Mouse (Mus musculus) forebrain, embryonic 14.5 days (tissue): ENCODE measurements around the gene Pck2. TPM values are rescaled to one million over a fixed set of nuclear protein-coding genes. Genes with fewer than 3 reads are reported as not detected.

Source experiments
- ATAC-seq: fragments of 200-750 bp; cut with Nextera tagmentation; 2 replicates; pipeline ENCODE4 v1.8.0; 2017; ENCODE audit warnings: mild to moderate bottlenecking, moderate library complexity
- DNase-seq: peaks from one replicate; pipeline ENCODE4 v3.0.0-alpha.2; 2015; ENCODE audit warnings: low spot score
- H3K27ac ChIP-seq: fragments of 300-500 bp; sonication (generic); 2 replicates; pipeline ENCODE4 v1.5.1; 2014; ENCODE audit warnings: low read depth, mild to moderate bottlenecking, control low read depth, low read length, moderate library complexity
- H3K27me3 ChIP-seq: fragments of 300-500 bp; sonication (generic); replicated peaks from 2 replicates; pipeline ENCODE4 v1.6.1; 2014; ENCODE audit warnings: low read length, control low read depth, mixed read lengths; ENCODE audit not compliant: control insufficient read depth, insufficient read depth
- H3K36me3 ChIP-seq: fragments of 300-500 bp; sonication (generic); 2 replicates; pipeline ENCODE4 v1.6.1; 2014; ENCODE audit warnings: low read length, control low read depth; ENCODE audit not compliant: control insufficient read depth, insufficient read depth
- H3K4me1 ChIP-seq: fragments of 300-500 bp; sonication (generic); 2 replicates; pipeline ENCODE4 v1.6.1; 2014; ENCODE audit warnings: antibody characterized with exemption, low read length, control low read depth; ENCODE audit not compliant: control insufficient read depth, insufficient read depth
- H3K4me2 ChIP-seq: fragments of 300-500 bp; sonication (generic); 2 replicates; pipeline ENCODE4 v1.6.1; 2014; ENCODE audit warnings: mild to moderate bottlenecking, control low read depth, low read length
- H3K4me3 ChIP-seq: fragments of 300-500 bp; sonication (generic); 2 replicates; pipeline ENCODE4 v1.5.1; 2014; ENCODE audit warnings: low read depth, low read length, control low read depth
- H3K9ac ChIP-seq: fragments of 300-500 bp; sonication (generic); 2 replicates; pipeline ENCODE4 v1.6.1; 2014; ENCODE audit warnings: mild to moderate bottlenecking, low read length, control low read depth, moderate library complexity
- H3K9me3 ChIP-seq: fragments of 300-500 bp; sonication (generic); replicated peaks from 2 replicates; pipeline ENCODE4 v1.6.1; 2016; ENCODE audit warnings: low read length, control low read depth, mixed read lengths; ENCODE audit not compliant: control insufficient read depth
- WGBS: fragments of 180-500 bp; shearing (Covaris S2); extraction: QIAGEN DNeasy Blood & Tissue Kit; methylation state at CpG from one replicate; pipeline ENCODE4 v1.1.7; 2014; 5-methylcytosine and 5-hydroxymethylcytosine counted together
- polyA plus RNA-seq: library from polyadenylated mRNA; unstranded; fragments of >200 nt; fragmentation: Nextera tagmentation; extraction: Ambion mirVana; gene quantifications from 2 replicates; pipeline ENCODE4 v1.2.1, GENCODE M21; 2014

The Pck2 gene
- polyA plus RNA-seq, 1 experiment from 2014 or later = 10.7 TPM

- DNase-seq = peak; percentile 25
- H3K27ac ChIP-seq = no peak within 1 kb of the TSS
- H3K36me3 ChIP-seq = peaks cover 15% of the 10 kb centered on the region
Observed at GRCm38 (mm10) chr14:55584702-55585565, 44.9 kb downstream of the Pck2 start, which contains the start of gene Emc9. TSS of gene Emc9 (minus strand) at chr14:55585302.

DNA sequence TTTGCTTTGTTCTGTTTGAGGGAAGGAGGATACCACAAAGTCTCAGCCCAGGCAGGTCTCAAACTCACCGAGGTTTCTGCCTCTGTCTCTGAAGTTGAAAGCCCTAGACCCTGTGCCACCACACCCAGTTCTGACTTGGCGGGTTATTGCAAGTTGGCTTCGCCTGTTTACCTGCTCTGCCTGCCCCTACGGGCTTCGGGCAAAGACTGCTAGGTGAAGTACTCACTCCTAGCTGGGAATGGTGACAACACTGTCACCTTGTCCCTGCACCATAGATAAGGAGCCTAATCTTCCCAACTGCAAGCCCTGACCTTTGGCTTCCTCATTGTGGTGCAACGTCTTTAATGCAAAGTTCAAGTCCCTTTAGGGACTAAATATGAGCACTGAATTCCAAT, 45.5 kb downstream of the Pck2 start:
- H3K4me3 ChIP-seq = peak overlapping the region; percentile 39; the same call in 1 of the 2 replicates
- peaks cover 7% of the 10 kb centered on the region; the same call in 1 of the 2 replicates for H3K4me1 ChIP-seq
- H3K4me2 ChIP-seq = peak overlapping the region; percentile 67; the same call in 1 of the 2 replicates
- H3K9ac ChIP-seq = 0 out of 2 replicates have a peak overlapping the region, but pooled peaks have one; percentile 67
- WGBS = 64% methylated on average over 6 of the region's 6 CpGs
- ATAC-seq = no peak
- H3K27ac ChIP-seq = no peak overlapping the region
- H3K27me3 ChIP-seq = no peaks in the 10 kb centered on the region
- H3K36me3 ChIP-seq = peaks cover 11% of the 10 kb centered on the region; the same call in 1 of the 2 replicates
- no peak for DNase-seq
- no peaks in the 10 kb centered on the region for H3K9me3 ChIP-seq

More at GRCm38 (mm10) chr14:55584702-55585565, 44.9 kb downstream of the Pck2 start, which contains the start of gene Emc9:
- Histone ChIP-seq H3K9me3 (no peaks in the 10 kb centered on the region), H3K9ac (peak within 1 kb of the TSS; percentile 67), H3K4me2 (peak within 1 kb of the TSS; percentile 67), H3K4me3 (peak within 1 kb of the TSS; percentile 39), H3K27me3 (no peaks in the 10 kb centered on the region), H3K4me1 (peaks cover 2% of the 10 kb centered on the region; the same call in 1 of the 2 replicates)
- 2% methylated on average over 43 of the region's 43 CpGs for WGBS
- peak; percentile 56 for ATAC-seq

DNA sequence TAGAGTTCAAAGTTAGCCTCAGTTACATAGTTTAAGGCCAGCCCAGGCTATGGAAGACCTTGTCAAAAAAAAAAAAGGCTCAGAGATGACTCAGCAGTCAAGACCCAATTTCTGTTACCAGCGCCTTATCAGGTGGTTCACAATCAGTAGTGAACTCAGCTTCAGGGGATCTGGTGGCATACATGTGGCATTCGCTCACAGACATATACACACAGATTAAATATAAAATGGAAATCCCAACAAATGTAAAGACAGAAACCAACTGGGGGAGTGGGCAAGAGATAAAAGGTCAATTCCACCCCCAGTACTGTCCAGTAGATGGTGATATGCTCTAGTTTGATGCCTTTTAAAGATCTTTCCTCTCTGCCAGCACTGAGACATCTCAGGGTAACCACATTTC, 46.1 kb downstream of the Pck2 start:
- H3K27ac ChIP-seq = no peak overlapping the region
- no peak overlapping the region for H3K4me2 ChIP-seq
- H3K9me3 ChIP-seq = no peaks in the 10 kb centered on the region
- H3K4me1 ChIP-seq = peaks cover 7% of the 10 kb centered on the region; the same call in 1 of the 2 replicates
- ATAC-seq (no peak), DNase-seq (no peak)
- H3K4me3 ChIP-seq = no peak overlapping the region
- H3K27me3 ChIP-seq = no peaks in the 10 kb centered on the region
- H3K9ac ChIP-seq = no peak overlapping the region
- 97% methylated on average over 2 of the region's 2 CpGs for WGBS
- H3K36me3 ChIP-seq = peaks cover 11% of the 10 kb centered on the region; the same call in 1 of the 2 replicates

DNA sequence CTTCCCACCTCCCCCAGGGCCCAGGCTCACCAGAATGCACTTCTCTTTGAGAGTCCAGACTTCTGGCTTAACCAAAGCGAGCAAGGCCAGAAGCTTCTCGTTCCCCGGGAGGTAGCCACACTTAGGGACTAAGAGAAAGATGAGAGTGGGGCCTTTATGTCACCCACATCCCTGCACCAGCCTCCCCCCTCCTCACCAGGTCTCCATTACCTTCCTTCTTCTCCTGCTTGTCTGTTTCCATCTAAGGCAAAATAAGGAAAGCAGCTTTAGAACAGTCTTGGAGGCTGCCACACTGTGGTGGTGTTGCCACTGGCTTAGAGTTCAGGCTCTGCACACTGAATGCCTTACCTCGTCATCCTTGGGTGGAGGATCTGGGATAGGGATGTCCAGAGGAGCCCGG, 49.2 kb downstream of the Pck2 start:
- 96% methylated on average over 5 of the region's 5 CpGs for WGBS
- H3K9ac ChIP-seq = no peak overlapping the region

DNA sequence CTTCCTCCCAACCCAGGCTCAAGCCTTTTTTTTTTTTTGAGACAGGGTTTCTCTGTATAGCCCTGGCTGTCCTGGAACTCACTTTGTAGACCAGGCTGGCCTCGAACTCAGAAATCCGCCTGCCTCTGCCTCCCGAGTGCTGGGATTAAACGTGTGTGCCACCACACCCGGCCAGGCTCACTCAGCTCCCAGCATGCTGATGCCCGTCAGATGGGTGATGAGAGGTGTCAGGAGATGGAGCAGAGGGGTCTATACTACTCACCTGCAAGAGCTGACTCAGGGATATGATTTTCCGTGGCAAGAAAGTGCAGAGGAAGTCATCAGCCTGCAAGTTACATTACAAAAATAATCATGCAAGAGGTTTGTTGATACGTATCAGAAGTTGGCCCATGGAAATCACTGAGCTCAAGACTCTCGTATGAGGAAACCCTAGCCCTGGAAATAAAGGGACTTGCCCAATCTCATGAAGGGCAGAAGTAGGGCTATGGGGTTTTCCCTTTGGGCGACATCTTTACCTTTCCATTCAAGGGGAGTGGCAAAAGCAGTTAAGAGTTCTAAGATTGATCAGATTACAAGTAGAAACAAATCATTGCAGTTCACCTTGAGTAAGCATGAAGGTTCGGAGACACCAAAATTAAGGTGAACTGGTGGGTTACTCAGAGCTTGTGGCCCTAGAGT, 49.8 kb downstream of the Pck2 start:
- DNase-seq (no peak), ATAC-seq (no peak)
- Histone ChIP-seq H3K27me3 (no peaks in the 10 kb centered on the region), H3K9me3 (no peaks in the 10 kb centered on the region), H3K4me2 (peak overlapping the region; percentile 98), H3K4me3 (peak overlapping the region; percentile 87), H3K36me3 (peaks cover 17% of the 10 kb centered on the region), H3K4me1 (peaks cover 14% of the 10 kb centered on the region; the same call in 1 of the 2 replicates), H3K27ac (peak overlapping the region; percentile 68; the same call in 1 of the 2 replicates), H3K9ac (peak overlapping the region; percentile 82)
- WGBS = 86% methylated on average over 11 of the region's 11 CpGs

More for the DNA sequence above, 49.2 kb downstream of the Pck2 start:
- no peak overlapping the region for H3K27ac ChIP-seq
- no peak for DNase-seq
- H3K4me3 ChIP-seq = no peak overlapping the region
- no peaks in the 10 kb centered on the region for H3K9me3 ChIP-seq
- H3K4me2 ChIP-seq = no peak overlapping the region
- peaks cover 11% of the 10 kb centered on the region; the same call in 1 of the 2 replicates for H3K36me3 ChIP-seq
- ATAC-seq = no peak
- H3K27me3 ChIP-seq = no peaks in the 10 kb centered on the region
- H3K4me1 ChIP-seq = peaks cover 14% of the 10 kb centered on the region; the same call in 1 of the 2 replicates

GRCm38 (mm10) chr14:55590748-55591330, 50.8 kb downstream of the Pck2 start, which contains the start of gene Psme2:
TSS of gene Psme2 (minus strand) at chr14:55591113.
- Histone ChIP-seq H3K4me3 (peak within 1 kb of the TSS; percentile 87), H3K9me3 (no peaks in the 10 kb centered on the region), H3K4me1 (peaks cover 14% of the 10 kb centered on the region; the same call in 1 of the 2 replicates), H3K4me2 (peak within 1 kb of the TSS; percentile 98), H3K27ac (peak within 1 kb of the TSS; percentile 81), H3K9ac (peak within 1 kb of the TSS; percentile 82), H3K36me3 (peaks cover 26% of the 10 kb centered on the region), H3K27me3 (no peaks in the 10 kb centered on the region)
- under 1% methylated on average over 21 of the region's 22 CpGs for WGBS
- ATAC-seq (peak; percentile 97), DNase-seq (peak; percentile 98)

DNA sequence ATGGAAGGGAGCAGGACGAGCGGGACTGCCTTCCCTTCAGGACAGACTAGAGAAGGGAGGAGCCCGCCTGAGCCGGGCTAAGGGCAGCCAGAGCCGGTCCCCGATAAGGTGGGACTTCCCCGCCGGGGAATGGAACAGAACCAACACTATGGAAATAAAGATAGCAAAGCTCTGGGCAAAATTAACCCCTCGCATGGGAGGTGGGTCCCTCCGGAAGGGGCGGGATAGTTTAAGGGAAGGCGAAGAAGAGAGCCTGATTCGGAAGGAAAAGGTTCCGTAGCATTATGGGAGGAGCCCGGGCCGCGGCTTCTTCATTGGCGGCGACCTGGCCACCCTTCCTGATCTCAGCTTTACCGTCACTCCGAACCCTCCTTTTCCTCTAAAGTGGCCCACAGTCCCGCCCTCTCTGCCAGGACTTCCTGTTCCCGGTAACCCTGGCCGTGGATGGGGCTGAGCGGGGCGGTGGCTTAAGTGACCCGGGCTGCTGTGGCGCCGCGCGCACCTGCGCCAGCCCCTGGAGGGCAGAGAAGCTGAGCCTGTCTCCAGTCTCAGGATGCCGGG, 51.3 kb downstream of the Pck2 start, which contains the start of gene Rnf31:
Gene Rnf31, plus strand, starts transcription at position 378 of the 561 bp plus-strand sequence.
- H3K4me3 ChIP-seq = peak within 1 kb of the TSS; percentile 87
- DNase-seq = peak; percentile 95
- H3K27ac ChIP-seq = peak within 1 kb of the TSS; percentile 81
- H3K4me1 ChIP-seq = peaks cover 14% of the 10 kb centered on the region; the same call in 1 of the 2 replicates
- H3K4me2 ChIP-seq = peak within 1 kb of the TSS; percentile 98
- no peaks in the 10 kb centered on the region for H3K27me3 ChIP-seq
- H3K36me3 ChIP-seq = peaks cover 32% of the 10 kb centered on the region
- ATAC-seq = peak; percentile 86
- 0% methylated on average over 33 of the region's 33 CpGs for WGBS
- H3K9me3 ChIP-seq = no peaks in the 10 kb centered on the region
- H3K9ac ChIP-seq = peak within 1 kb of the TSS; percentile 82

DNA sequence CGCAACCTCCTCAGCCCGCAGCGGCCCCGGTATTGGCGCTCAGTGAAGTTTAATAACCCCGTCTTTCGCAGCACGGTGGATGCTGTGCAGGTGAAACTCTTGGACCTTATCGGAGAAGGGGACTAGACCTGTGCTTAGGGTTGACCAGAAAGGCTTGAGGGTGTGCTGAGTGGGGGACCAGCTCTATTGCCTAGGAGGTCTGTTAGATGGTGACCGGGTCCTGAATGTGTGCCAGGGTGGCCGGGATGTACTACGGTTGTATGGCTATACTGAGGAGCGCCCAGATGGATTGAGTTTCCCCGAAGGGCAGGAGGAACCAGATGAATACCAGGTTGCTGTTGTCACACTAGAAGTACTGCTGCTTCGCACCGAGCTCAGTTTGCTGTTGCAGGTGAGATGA, 52.2 kb downstream of the Pck2 start:
- no peak for ATAC-seq
- H3K27me3 ChIP-seq = no peaks in the 10 kb centered on the region
- H3K4me1 ChIP-seq = peaks cover 14% of the 10 kb centered on the region; the same call in 1 of the 2 replicates
- DNase-seq = no peak
- peaks cover 40% of the 10 kb centered on the region for H3K36me3 ChIP-seq
- 4% methylated on average over 16 of the region's 16 CpGs for WGBS
- H3K4me2 ChIP-seq = peak overlapping the region; percentile 98
- peak overlapping the region; percentile 82 for H3K9ac ChIP-seq
- H3K4me3 ChIP-seq = peak overlapping the region; percentile 87
- H3K27ac ChIP-seq = no peak overlapping the region
- H3K9me3 ChIP-seq = no peaks in the 10 kb centered on the region
